Mouse (Mus musculus) spleen, adult 2 months (tissue): ENCODE data around the gene Pdcd6ip.

ENCODE experiments used
- CTCF ChIP-seq: fragments of 200-500 bp; IDR thresholded peaks from 2 replicates; pipeline ENCODE4 v1.5.1; 2011; ENCODE audit warnings: mild to moderate bottlenecking, inconsistent platforms; ENCODE audit not compliant: insufficient read depth, insufficient read length, insufficient replicate concordance; ENCODE audit errors: extremely low read depth
- POLR2A ChIP-seq: fragments of 200-500 bp; IDR thresholded peaks from 2 replicates; pipeline ENCODE4 v1.6.1; 2011; ENCODE audit warnings: low read depth, low read length, inconsistent platforms

- TF ChIP-seq CTCF (no peak), POLR2A (no peak)
These were observed 37.3 kb downstream of the Pdcd6ip start for GRCm38 (mm10) chr9:113670857-113671106.
